Mouse (Mus musculus): ENCODE measurements around the gene Ffar1. TPM values are rescaled to one million over a fixed set of nuclear protein-coding genes. Genes with fewer than 3 reads are reported as not detected.
"Not testable (repeated sequence)": the region's sequence is repeated elsewhere in the genome, so short reads cannot be mapped to it uniquely, and the experiment has no call there.

The Ffar1 gene
- polyA plus RNA-seq, 1 experiment = 0.62 TPM

GRCm38 (mm10) chr7:30841379-30841778 is 20.0 kb downstream of the Ffar1 start:
- Histone ChIP-seq H3K4me1 (ENCODE audit: control insufficient read depth, insufficient read depth, low read length) (no peaks in the 10 kb centered on the region), H3K27ac (ENCODE audit: control insufficient read depth, insufficient read depth, low read depth, low read length) (no peak overlapping the region), H3K36me3 (ENCODE audit: control insufficient read depth, insufficient read depth, low read length) (no peaks in the 10 kb centered on the region), H3K4me3 (ENCODE audit: control insufficient read depth, low read depth, low read length) (no peak overlapping the region), H3K27me3 (ENCODE audit: control insufficient read depth, insufficient read depth, low read length) (no peaks in the 10 kb centered on the region)
- no peak for TF ChIP-seq POLR2A (IDR thresholded peaks at IDR 0.05; ENCODE audit: control insufficient read depth, low read depth, low read length)
- TF ChIP-seq CTCF (IDR thresholded peaks at IDR 0.05; ENCODE audit: control insufficient read depth, insufficient read depth, insufficient replicate concordance, low read depth, low read length) = no peak

DNA sequence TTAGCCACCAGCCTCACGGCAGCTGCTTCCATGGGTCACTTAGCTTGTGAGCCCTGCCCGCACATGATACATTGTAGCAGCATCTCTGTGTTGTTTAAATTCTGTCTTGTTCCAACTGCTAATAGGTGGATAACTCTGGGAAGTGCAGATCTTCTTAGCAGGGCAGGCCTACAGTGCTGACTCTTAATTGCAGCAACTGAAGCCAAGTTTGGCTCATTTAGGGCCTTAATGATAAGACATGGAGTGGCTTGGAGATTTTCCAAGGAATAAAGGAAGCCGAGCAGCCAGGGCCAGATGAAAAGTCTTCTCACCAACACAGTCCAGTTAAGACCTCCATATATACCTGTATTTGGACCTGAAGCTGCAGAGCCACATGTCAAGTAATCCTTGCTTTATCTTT is 21.1 kb downstream of the Ffar1 start:
- Histone ChIP-seq H3K4me3 (ENCODE audit: control insufficient read depth, low read depth, low read length) (no peak overlapping the region), H3K4me1 (ENCODE audit: control insufficient read depth, insufficient read depth, low read length) (no peaks in the 10 kb centered on the region), H3K27ac (ENCODE audit: control insufficient read depth, insufficient read depth, low read depth, low read length) (no peak overlapping the region), H3K36me3 (ENCODE audit: control insufficient read depth, insufficient read depth, low read length) (no peaks in the 10 kb centered on the region), H3K27me3 (ENCODE audit: control insufficient read depth, insufficient read depth, low read length) (no peaks in the 10 kb centered on the region)
- no peak for TF ChIP-seq POLR2A (IDR thresholded peaks at IDR 0.05; ENCODE audit: control insufficient read depth, low read depth, low read length)
- no peak for TF ChIP-seq CTCF (IDR thresholded peaks at IDR 0.05; ENCODE audit: control insufficient read depth, insufficient read depth, insufficient replicate concordance, low read depth, low read length)

GRCm38 (mm10) chr7:30837277-30837676 is 24.1 kb downstream of the Ffar1 start:
- Histone ChIP-seq H3K36me3 (ENCODE audit: control insufficient read depth, insufficient read depth, low read length) (no peaks in the 10 kb centered on the region), H3K4me1 (ENCODE audit: control insufficient read depth, insufficient read depth, low read length) (no peaks in the 10 kb centered on the region), H3K27ac (ENCODE audit: control insufficient read depth, insufficient read depth, low read depth, low read length) (no peak overlapping the region), H3K27me3 (ENCODE audit: control insufficient read depth, insufficient read depth, low read length) (no peaks in the 10 kb centered on the region), H3K4me3 (ENCODE audit: control insufficient read depth, low read depth, low read length) (no peak overlapping the region)
- no peak for TF ChIP-seq POLR2A (IDR thresholded peaks at IDR 0.05; ENCODE audit: control insufficient read depth, low read depth, low read length)
- TF ChIP-seq CTCF (IDR thresholded peaks at IDR 0.05; ENCODE audit: control insufficient read depth, insufficient read depth, insufficient replicate concordance, low read depth, low read length) = no peak

GRCm38 (mm10) chr7:30832684-30833083 is 28.7 kb downstream of the Ffar1 start:
- not testable (repeated sequence) for H3K36me3 ChIP-seq (ENCODE audit: control insufficient read depth, insufficient read depth, low read length); H3K4me1 ChIP-seq (ENCODE audit: control insufficient read depth, insufficient read depth, low read length); H3K4me3 ChIP-seq (ENCODE audit: control insufficient read depth, low read depth, low read length); H3K27me3 ChIP-seq (ENCODE audit: control insufficient read depth, insufficient read depth, low read length); H3K27ac ChIP-seq (ENCODE audit: control insufficient read depth, insufficient read depth, low read depth, low read length)

DNA sequence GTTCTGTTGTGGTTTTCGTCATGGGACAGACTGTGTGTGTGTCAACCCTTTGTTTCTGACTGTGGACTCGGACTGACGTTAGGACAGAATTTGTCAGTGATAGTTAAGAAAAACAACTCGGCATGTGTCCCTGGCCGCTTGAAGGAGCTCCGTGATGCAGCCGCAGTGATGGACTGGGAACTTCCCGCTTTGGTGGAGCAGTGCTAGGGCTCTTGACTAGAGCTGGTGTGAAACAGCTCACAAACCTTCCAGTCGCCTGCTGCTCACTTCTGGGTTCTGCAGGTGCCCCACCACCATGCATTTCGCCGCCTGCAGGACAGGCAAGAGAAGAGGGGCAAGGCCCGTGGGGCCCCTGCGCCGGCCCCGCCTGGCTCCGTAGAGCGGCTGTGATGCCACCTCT is 29.1 kb downstream of the Ffar1 start:
- TF ChIP-seq CTCF (IDR thresholded peaks at IDR 0.05; ENCODE audit: control insufficient read depth, insufficient read depth, insufficient replicate concordance, low read depth, low read length) (no peak), POLR2A (IDR thresholded peaks at IDR 0.05; ENCODE audit: control insufficient read depth, low read depth, low read length) (no peak)
- Histone ChIP-seq H3K27me3 (ENCODE audit: control insufficient read depth, insufficient read depth, low read length) (no peaks in the 10 kb centered on the region), H3K36me3 (ENCODE audit: control insufficient read depth, insufficient read depth, low read length) (no peaks in the 10 kb centered on the region), H3K27ac (ENCODE audit: control insufficient read depth, insufficient read depth, low read depth, low read length) (no peak overlapping the region), H3K4me3 (ENCODE audit: control insufficient read depth, low read depth, low read length) (no peak overlapping the region), H3K4me1 (ENCODE audit: control insufficient read depth, insufficient read depth, low read length) (no peaks in the 10 kb centered on the region)

DNA sequence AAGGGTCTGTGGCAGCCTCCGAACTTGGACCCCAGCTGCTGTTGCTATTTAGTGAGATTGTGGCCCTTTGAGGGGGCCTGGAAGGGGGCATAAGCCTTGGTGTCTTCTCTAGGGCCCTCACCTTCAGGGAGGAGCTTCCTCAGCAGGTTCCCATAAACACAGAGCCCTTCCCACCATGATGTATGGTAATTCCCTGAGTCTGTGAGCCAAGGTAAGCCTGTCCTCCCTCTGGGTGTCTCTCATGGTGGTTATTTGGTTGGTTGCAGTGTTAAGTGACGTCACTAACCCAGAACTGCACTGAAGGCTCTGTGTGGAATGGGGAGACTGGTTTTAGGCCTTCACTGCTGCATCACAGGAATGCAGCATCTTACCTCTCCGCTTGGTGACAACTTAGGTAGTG is 31.9 kb downstream of the Ffar1 start:
- H3K27ac ChIP-seq (ENCODE audit: control insufficient read depth, insufficient read depth, low read depth, low read length) = no peak overlapping the region
- no peaks in the 10 kb centered on the region for H3K4me1 ChIP-seq (ENCODE audit: control insufficient read depth, insufficient read depth, low read length)
- H3K36me3 ChIP-seq (ENCODE audit: control insufficient read depth, insufficient read depth, low read length) = no peaks in the 10 kb centered on the region
- H3K4me3 ChIP-seq (ENCODE audit: control insufficient read depth, low read depth, low read length) = no peak overlapping the region
- no peaks in the 10 kb centered on the region for H3K27me3 ChIP-seq (ENCODE audit: control insufficient read depth, insufficient read depth, low read length)
- TF ChIP-seq CTCF (IDR thresholded peaks at IDR 0.05; ENCODE audit: control insufficient read depth, insufficient read depth, insufficient replicate concordance, low read depth, low read length) = no peak
- no peak for TF ChIP-seq POLR2A (IDR thresholded peaks at IDR 0.05; ENCODE audit: control insufficient read depth, low read depth, low read length)

- not testable (repeated sequence) for H3K27me3 ChIP-seq (ENCODE audit: control insufficient read depth, insufficient read depth, low read length); H3K36me3 ChIP-seq (ENCODE audit: control insufficient read depth, insufficient read depth, low read length); H3K4me3 ChIP-seq (ENCODE audit: control insufficient read depth, low read depth, low read length); H3K4me1 ChIP-seq (ENCODE audit: control insufficient read depth, insufficient read depth, low read length); H3K27ac ChIP-seq (ENCODE audit: control insufficient read depth, insufficient read depth, low read depth, low read length)
These were observed 32.5 kb downstream of the Ffar1 start for GRCm38 (mm10) chr7:30828871-30829270.

- H3K4me3 ChIP-seq (ENCODE audit: control insufficient read depth, low read depth, low read length) = no peak overlapping the region
- TF ChIP-seq CTCF (IDR thresholded peaks at IDR 0.05; ENCODE audit: control insufficient read depth, insufficient read depth, insufficient replicate concordance, low read depth, low read length) (no peak), POLR2A (IDR thresholded peaks at IDR 0.05; ENCODE audit: control insufficient read depth, low read depth, low read length) (no peak)
- no peaks in the 10 kb centered on the region for H3K4me1 ChIP-seq (ENCODE audit: control insufficient read depth, insufficient read depth, low read length)
- H3K27me3 ChIP-seq (ENCODE audit: control insufficient read depth, insufficient read depth, low read length) = no peaks in the 10 kb centered on the region
- H3K27ac ChIP-seq (ENCODE audit: control insufficient read depth, insufficient read depth, low read depth, low read length) = no peak overlapping the region
- no peaks in the 10 kb centered on the region for H3K36me3 ChIP-seq (ENCODE audit: control insufficient read depth, insufficient read depth, low read length)
These were observed 34.7 kb downstream of the Ffar1 start for GRCm38 (mm10) chr7:30826660-30827059.

Data from testis, adult 2 months (tissue).